Mouse (Mus musculus) liver, adult 2 months (tissue): Measurements from ENCODE around the gene Rad50.

ENCODE experiments used
- CTCF ChIP-seq: fragments of 200-500 bp; IDR thresholded peaks from 2 replicates; pipeline ENCODE4 v1.5.1; 2011; ENCODE audit warnings: low read depth, low read length, control low read depth
- POLR2A ChIP-seq: fragments of 200-500 bp; IDR thresholded peaks from 2 replicates; pipeline ENCODE4 v1.6.1; 2011; ENCODE audit warnings: low read length, control low read depth; ENCODE audit not compliant: insufficient read depth; ENCODE audit errors: extremely low read depth

DNA sequence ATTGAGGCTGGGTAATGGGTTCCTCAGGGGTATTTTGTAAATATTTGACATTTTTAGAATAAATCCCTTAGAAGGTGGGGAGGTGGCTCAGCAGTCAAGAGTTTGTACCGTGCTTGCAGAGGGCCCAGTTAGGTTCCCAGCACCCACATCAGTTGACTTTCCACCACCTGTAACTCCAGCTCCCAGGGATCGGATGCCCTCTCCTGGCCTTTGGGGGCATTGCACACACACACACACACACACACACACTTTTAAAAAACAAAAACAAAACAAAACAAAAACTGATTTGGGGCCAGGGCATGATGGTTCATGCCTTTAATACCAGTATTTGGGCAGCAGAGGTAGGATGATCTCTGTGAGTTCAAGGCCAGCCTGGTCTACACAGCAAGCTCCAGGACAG, 83.0 kb downstream of the Rad50 start:
- TF ChIP-seq CTCF (no peak), POLR2A (no peak)
